Mouse (Mus musculus) frontal cortex, postnatal 10 days (tissue): ENCODE measurements around the gene Ecm1.

Experiments
- DNase-seq, 2 experiments: peaks; one replicate each; pipeline ENCODE4 v3.0.0; 2022; ENCODE audit warnings: low spot score in 2 of 2, mixed read lengths in 1 of 2

Gene Ecm1

DNA sequence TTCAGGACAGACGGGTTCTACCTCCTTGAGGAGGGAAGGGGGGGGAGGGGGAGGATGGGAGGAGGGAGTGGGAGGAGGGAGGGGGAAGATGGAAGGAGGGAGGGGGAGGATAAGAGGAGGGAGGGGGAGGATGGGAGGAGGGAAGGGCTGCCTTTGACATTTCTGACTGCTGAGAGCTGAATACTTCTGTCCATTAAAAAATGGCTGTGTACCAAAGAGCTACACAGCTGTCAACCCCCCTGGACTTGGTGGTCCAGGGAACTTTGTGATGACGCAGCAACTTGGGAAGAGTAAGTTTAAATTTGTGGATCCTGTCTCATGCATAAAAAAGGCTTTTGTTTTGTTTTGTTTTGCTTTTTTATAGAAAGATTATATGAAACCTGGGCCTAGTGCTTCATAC lies 49.4 kb downstream of the Ecm1 start:
- DNase-seq: no peak

DNA sequence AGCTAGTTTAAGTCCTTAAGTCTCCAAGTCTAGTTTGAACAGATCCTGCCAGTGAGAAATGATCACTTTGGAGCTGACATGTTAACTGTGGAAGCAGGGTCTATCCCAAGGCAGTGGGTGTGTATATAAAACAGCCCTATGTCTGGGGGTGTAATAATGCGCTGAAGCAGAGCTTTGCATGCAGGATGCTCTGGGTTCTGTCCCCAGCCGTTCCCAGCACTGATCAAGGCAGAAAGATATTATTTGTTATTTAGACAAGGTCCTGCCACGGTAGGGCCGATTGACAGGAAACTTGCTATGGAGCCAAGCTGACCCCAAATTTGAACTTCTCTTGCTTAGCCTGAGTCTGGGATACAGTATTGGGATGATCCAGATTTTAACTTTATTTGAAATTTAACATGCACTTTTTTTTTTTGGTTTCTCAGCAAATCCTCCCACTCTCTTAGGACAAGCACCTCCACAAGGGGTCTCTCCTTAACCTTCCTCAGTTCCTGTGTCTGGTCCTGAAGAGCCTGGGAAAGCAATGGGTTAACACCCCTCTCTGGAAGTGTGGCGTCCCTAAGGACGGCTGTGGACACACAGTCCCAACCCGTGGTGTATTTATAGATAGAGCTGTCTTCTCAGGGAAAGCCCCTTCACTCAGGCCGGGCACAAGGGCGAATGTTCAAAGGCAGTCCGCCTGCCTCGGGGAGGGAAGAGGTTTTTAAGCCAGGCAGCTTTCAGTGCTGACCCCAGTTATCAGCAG lies 50.0 kb downstream of the Ecm1 start:
- DNase-seq: no peak

DNA sequence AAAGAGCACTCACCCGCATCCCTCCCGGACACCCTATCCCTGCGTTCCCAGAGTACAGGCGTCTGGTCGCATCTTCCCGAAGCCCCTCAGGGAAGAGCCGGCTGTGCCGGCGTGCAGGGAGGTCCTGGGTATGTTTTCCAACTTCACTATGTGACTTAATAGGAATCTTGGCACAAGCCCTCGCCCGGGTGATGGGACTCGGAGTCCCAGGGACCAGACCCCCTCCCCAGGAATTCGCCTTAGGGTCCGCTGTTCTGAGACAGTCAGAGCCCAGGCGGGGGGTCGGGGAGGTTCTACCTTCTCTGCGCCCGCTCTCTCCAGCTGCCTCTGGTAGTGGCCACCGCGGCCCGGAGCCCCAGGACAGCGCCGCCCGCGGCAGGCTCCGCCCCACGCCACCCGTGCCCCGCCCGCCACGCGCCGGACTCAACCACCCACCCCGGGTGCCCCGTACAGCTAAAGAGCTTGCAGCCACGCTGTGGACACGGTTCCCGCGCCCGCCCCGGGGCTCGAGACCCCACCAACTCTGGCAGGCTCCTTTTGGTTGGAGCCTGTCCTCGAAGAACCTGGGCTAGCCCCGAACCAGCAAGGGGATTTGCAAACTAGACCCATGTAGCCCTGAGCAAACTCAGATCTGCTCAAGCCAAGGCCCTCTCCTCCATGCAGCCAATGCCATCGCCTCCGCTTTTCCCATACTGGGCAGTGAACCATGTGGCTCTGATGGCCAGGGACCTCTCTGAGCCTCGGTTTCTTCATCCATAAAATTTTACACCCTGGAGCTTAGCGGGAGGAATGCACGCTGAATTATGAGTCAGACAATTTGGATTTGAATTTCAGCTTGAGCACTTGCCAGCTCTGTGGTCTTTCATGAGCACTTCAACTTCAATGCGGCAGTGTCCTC lies 51.6 kb downstream of the Ecm1 start, which contains the start of gene Adamtsl4:
Gene Adamtsl4, minus strand, starts transcription at position 394 of the 898 bp plus-strand sequence.
- DNase-seq: no peak

DNA sequence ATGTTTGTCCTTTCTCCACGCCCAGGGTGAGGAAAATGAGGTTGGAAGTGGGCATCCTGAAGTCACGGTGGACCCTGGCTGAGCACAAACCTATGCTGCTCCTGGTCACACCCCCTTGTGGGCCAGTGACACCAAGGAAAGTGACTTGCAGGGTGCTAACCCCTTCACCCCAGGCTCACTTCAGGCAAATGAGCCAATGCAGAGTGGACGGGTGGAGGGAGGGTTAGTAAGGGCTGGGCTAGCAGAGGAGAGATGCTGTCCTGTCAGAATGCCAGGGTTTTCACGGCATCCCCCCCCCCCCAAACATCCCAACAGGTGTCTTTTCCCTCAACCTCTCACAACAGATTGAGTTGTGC lies 52.2 kb downstream of the Ecm1 start:
- DNase-seq: no peak

DNA sequence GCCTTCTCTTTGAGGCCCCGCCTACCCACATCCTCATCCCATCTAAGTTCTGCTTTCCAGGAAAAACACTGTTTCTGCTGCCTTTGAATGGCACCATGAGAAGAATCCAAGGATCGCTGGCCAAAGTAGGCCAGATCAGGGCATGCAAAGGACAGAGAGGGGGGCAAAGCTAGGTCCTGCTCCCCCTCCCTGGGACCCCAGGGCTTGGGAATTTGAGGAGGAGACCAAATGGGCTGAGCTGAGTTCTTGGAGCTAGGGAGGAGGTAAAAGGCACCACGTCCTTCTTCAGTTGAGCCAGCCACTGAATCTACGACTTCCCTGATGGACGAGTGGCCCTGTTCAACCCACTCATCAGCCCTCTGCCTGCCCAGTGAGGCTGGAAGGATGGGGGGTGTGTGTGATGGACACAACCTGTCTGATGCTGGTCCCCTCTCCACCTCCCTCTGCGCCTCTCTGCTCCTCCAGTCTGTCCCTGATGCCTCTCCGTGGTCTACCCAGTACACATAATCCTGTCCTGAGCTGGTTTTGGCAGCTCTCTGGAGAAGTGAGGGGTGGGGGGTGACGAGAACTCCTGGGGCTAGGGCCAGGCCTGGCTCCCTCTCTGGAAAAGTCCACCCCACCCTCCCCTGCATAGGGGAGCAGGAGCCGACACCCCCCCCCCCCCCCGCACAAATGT lies 52.7 kb downstream of the Ecm1 start:
- no peak for DNase-seq

DNA sequence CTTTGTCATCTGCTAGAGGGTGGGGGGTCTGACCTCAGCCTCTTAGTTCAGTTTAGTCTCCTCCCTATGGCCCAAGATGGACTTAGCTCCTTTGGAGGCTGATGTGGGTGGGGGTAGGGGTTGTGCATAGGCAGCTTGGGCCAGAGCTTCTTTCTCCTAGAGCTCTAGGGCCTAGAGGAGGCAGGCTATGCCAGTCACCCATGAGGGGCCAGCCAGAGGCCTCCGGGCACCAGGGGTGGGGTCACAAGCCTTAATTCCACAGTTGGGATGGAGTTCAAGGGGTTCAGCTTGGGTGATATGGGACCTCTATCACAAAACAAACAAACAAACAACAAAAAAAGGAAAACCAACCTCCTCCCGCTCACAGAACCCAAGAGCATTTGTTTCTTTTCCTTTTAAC lies 53.7 kb downstream of the Ecm1 start:
- no peak for DNase-seq

DNA sequence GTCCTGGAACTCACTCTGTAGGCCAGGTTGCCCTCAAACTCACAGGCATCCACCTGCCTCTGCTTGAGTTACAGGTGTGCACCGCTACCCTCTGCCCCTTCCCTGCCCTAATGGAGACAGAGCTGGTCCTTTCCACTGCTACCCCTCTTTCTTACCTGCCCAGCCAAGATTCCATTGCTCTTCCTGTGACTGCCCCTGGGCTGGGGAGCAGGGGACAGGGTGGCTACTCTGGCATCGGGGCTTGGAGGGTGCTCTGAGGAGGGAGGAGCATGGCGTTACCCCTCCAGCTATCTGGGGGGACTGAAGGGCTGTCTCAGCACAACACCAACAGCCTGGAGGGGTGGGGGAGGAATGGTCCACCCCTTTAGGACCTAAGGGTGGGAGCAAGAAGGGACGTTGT lies 54.1 kb downstream of the Ecm1 start:
- DNase-seq: no peak

DNA sequence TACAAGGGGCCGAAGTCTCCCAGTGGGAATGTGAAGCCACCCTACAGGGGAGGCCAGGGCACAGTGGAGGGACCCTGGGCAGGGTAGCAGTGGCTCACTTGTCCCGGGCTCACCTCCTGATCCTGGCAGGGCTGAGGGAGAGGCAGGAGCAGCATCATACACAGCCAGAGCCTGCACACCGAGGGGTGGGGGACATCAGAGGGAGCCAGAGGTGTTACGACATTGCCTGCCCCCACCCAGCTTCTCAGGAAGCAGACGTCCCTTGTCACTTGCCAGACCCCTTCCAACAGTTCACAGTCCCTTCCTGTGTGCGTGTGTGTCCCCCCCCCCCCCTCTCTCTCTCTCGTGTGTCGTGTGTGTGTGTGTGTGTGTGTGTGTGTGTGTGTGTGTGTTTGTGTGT lies 54.5 kb downstream of the Ecm1 start:
- DNase-seq: no peak
